Mouse (Mus musculus) intestine, embryonic 14.5 days (tissue): Measurements from ENCODE around the gene Gchfr. TPM values are rescaled to one million over a fixed set of nuclear protein-coding genes. Genes with fewer than 3 reads are reported as not detected.

Experiments
- ATAC-seq: fragments of 200-750 bp; cut with Nextera tagmentation; replicated peaks from 2 replicates; pipeline ENCODE4 v1.8.0; 2017; ENCODE audit warnings: low read depth, moderate number of reproducible peaks, moderate TSS enrichment, moderate library complexity; ENCODE audit not compliant: low FRiP score, low TSS enrichment
- DNase-seq: peaks from one replicate; pipeline ENCODE4 v3.0.0-alpha.2; 2018; ENCODE audit warnings: low spot score
- H3K27ac ChIP-seq: fragments of 300-500 bp; sonication (generic); 2 replicates; pipeline ENCODE4 v1.5.1; 2014; ENCODE audit warnings: low read depth, mild to moderate bottlenecking, control low read depth
- H3K27me3 ChIP-seq: fragments of 300-500 bp; sonication (generic); replicated peaks from 2 replicates; pipeline ENCODE4 v1.6.1; 2014; ENCODE audit warnings: low read length, control low read depth; ENCODE audit not compliant: control insufficient read depth, insufficient read depth
- H3K36me3 ChIP-seq: fragments of 300-500 bp; sonication (generic); 2 replicates; pipeline ENCODE4 v1.6.1; 2014; ENCODE audit warnings: low read length, control low read depth; ENCODE audit not compliant: control insufficient read depth, insufficient read depth
- H3K4me1 ChIP-seq: fragments of 300-500 bp; sonication (generic); replicated peaks from 2 replicates; pipeline ENCODE4 v1.6.1; 2014; ENCODE audit warnings: low read length, control low read depth, mixed read lengths; ENCODE audit not compliant: control insufficient read depth, insufficient read depth
- H3K4me2 ChIP-seq: fragments of 300-500 bp; sonication (generic); 2 replicates; pipeline ENCODE4 v1.6.1; 2014; ENCODE audit warnings: low read length
- H3K4me3 ChIP-seq: fragments of 300-500 bp; sonication (generic); 2 replicates; pipeline ENCODE4 v1.5.1; 2014; ENCODE audit warnings: low read depth, low read length, control low read depth, mixed read lengths
- H3K9ac ChIP-seq: fragments of 300-500 bp; sonication (generic); 2 replicates; pipeline ENCODE4 v1.6.1; 2014; ENCODE audit warnings: mild to moderate bottlenecking, low read length
- H3K9me3 ChIP-seq: fragments of 300-500 bp; sonication (generic); 2 replicates; pipeline ENCODE4 v1.6.1; 2016; ENCODE audit warnings: low read length, control low read depth; ENCODE audit not compliant: control insufficient read depth
- WGBS: fragments of 180-500 bp; shearing (Covaris S2); extraction: QIAGEN DNeasy Blood & Tissue Kit; methylation state at CpG from one replicate; pipeline ENCODE4 v1.1.7; 2014; 5-methylcytosine and 5-hydroxymethylcytosine counted together
- polyA plus RNA-seq: library from polyadenylated mRNA; unstranded; fragments of >200 nt; fragmentation: Nextera tagmentation; extraction: Ambion mirVana; gene quantifications from 2 replicates; pipeline ENCODE4 v1.2.1, GENCODE M21; 2014

Gchfr gene
- 11.7 and 12.0 TPM in 2 replicates for polyA plus RNA-seq

- no peaks in the 10 kb centered on the region for H3K9me3 ChIP-seq
- H3K4me2 ChIP-seq = peak within 1 kb of the TSS; percentile 99
- peak within 1 kb of the TSS; percentile 56 for H3K4me3 ChIP-seq
- ATAC-seq (peak; percentile 85), DNase-seq (peak; percentile 88)
- peak within 1 kb of the TSS; percentile 27 for H3K9ac ChIP-seq
- no peaks in the 10 kb centered on the region for H3K36me3 ChIP-seq
- peaks cover 13% of the 10 kb centered on the region for H3K27me3 ChIP-seq
- under 1% methylated on average over 52 of the region's 60 CpGs for WGBS
- H3K4me1 ChIP-seq = peaks cover 5% of the 10 kb centered on the region; the same call in 1 of the 2 replicates
- H3K27ac ChIP-seq = no peak within 1 kb of the TSS
Observed at GRCm38 (mm10) chr2:119166901-119167865, at the start of gene Gchfr. TSS of gene Gchfr (plus strand) at chr2:119167773.

GRCm38 (mm10) chr2:119136346-119136898 lies 31.2 kb upstream of the Gchfr start:
- no peak for DNase-seq
- ATAC-seq = no peak
- H3K4me2 ChIP-seq = no peak overlapping the region
- no peak overlapping the region for H3K27ac ChIP-seq
- no peaks in the 10 kb centered on the region for H3K27me3 ChIP-seq
- H3K4me3 ChIP-seq = no peak overlapping the region
- H3K4me1 ChIP-seq = no peaks in the 10 kb centered on the region
- 82% methylated on average over 5 of the region's 5 CpGs for WGBS
- H3K9ac ChIP-seq = no peak overlapping the region
- H3K36me3 ChIP-seq = peaks cover 82% of the 10 kb centered on the region
- no peaks in the 10 kb centered on the region for H3K9me3 ChIP-seq

- WGBS = 87% methylated on average over 2 of the region's 2 CpGs
- Histone ChIP-seq H3K9ac (no peak overlapping the region), H3K4me1 (no peaks in the 10 kb centered on the region), H3K36me3 (peaks cover 81% of the 10 kb centered on the region), H3K4me2 (no peak overlapping the region), H3K27me3 (no peaks in the 10 kb centered on the region), H3K4me3 (no peak overlapping the region), H3K9me3 (no peaks in the 10 kb centered on the region), H3K27ac (no peak overlapping the region)
- ATAC-seq (no peak), DNase-seq (no peak)
Observed at GRCm38 (mm10) chr2:119145199-119145598, 22.4 kb upstream of the Gchfr start.

- Histone ChIP-seq H3K27ac (no peak overlapping the region), H3K27me3 (no peaks in the 10 kb centered on the region), H3K4me1 (no peaks in the 10 kb centered on the region), H3K4me2 (no peak overlapping the region), H3K9ac (no peak overlapping the region), H3K36me3 (peaks cover 86% of the 10 kb centered on the region), H3K9me3 (no peaks in the 10 kb centered on the region), H3K4me3 (no peak overlapping the region)
- no peak for DNase-seq
- ATAC-seq = no peak
- 91% methylated on average over 6 of the region's 6 CpGs for WGBS
Observed at GRCm38 (mm10) chr2:119146435-119146834, 21.1 kb upstream of the Gchfr start.

GRCm38 (mm10) chr2:119147160-119147678 lies 20.4 kb upstream of the Gchfr start:
- ATAC-seq (no peak), DNase-seq (no peak)
- Histone ChIP-seq H3K4me3 (no peak overlapping the region), H3K27ac (no peak overlapping the region), H3K9me3 (no peaks in the 10 kb centered on the region), H3K4me1 (no peaks in the 10 kb centered on the region), H3K4me2 (no peak overlapping the region), H3K9ac (no peak overlapping the region), H3K27me3 (no peaks in the 10 kb centered on the region), H3K36me3 (peaks cover 86% of the 10 kb centered on the region)
- WGBS = 87% methylated on average over 22 of the region's 22 CpGs

GRCm38 (mm10) chr2:119147775-119148174 lies 19.8 kb upstream of the Gchfr start:
- no peak overlapping the region for H3K4me2 ChIP-seq
- no peaks in the 10 kb centered on the region for H3K27me3 ChIP-seq
- H3K36me3 ChIP-seq = peaks cover 86% of the 10 kb centered on the region
- no peak overlapping the region for H3K9ac ChIP-seq
- 91% methylated on average over 8 of the region's 8 CpGs for WGBS
- H3K9me3 ChIP-seq = no peaks in the 10 kb centered on the region
- no peak overlapping the region for H3K4me3 ChIP-seq
- no peak for ATAC-seq
- no peak for DNase-seq
- no peak overlapping the region for H3K27ac ChIP-seq
- no peaks in the 10 kb centered on the region for H3K4me1 ChIP-seq

- H3K4me1 ChIP-seq = peaks cover 10% of the 10 kb centered on the region
- no peak for DNase-seq
- H3K4me2 ChIP-seq = no peak overlapping the region
- H3K36me3 ChIP-seq = peaks cover 55% of the 10 kb centered on the region
- no peak overlapping the region for H3K27ac ChIP-seq
- no peaks in the 10 kb centered on the region for H3K9me3 ChIP-seq
- H3K9ac ChIP-seq = no peak overlapping the region
- H3K4me3 ChIP-seq = no peak overlapping the region
- WGBS = 90% methylated on average over 6 of the region's 6 CpGs
- H3K27me3 ChIP-seq = no peaks in the 10 kb centered on the region
- no peak for ATAC-seq
Observed at GRCm38 (mm10) chr2:119152255-119152654, 15.3 kb upstream of the Gchfr start.

- H3K27ac ChIP-seq = no peak overlapping the region
- no peak overlapping the region for H3K4me2 ChIP-seq
- 77% methylated on average over 2 of the region's 2 CpGs for WGBS
- H3K9me3 ChIP-seq = no peaks in the 10 kb centered on the region
- H3K4me1 ChIP-seq = peaks cover 10% of the 10 kb centered on the region
- DNase-seq (no peak), ATAC-seq (no peak)
- peaks cover 36% of the 10 kb centered on the region for H3K36me3 ChIP-seq
- H3K4me3 ChIP-seq = no peak overlapping the region
- no peak overlapping the region for H3K9ac ChIP-seq
- no peaks in the 10 kb centered on the region for H3K27me3 ChIP-seq
Observed at GRCm38 (mm10) chr2:119154683-119155082, 12.9 kb upstream of the Gchfr start.
